Mouse (Mus musculus) testis, adult 2 months (tissue): ENCODE results near the gene Atpaf1.

Source experiments
- CTCF ChIP-seq: fragments of 200-500 bp; IDR thresholded peaks from 2 replicates; pipeline ENCODE4 v1.5.1; 2012; ENCODE audit warnings: low read depth, mild to moderate bottlenecking, inconsistent platforms, low read length, moderate library complexity; ENCODE audit not compliant: control insufficient read depth, insufficient read depth, insufficient replicate concordance
- POLR2A ChIP-seq: fragments of 200-500 bp; IDR thresholded peaks from 2 replicates; pipeline ENCODE4 v1.6.1; 2012; ENCODE audit warnings: low read depth, mild to moderate bottlenecking, inconsistent platforms, low read length, moderate library complexity; ENCODE audit not compliant: control insufficient read depth

GRCm38 (mm10) chr4:115790864-115791263 lies 6.3 kb downstream of the Atpaf1 start:
- TF ChIP-seq CTCF (no peak), POLR2A (no peak)
